Mouse (Mus musculus): ENCODE results near the gene Scube3. TPM values are rescaled to one million over a fixed set of nuclear protein-coding genes. Genes with fewer than 3 reads are reported as not detected.

The Scube3 gene
- polyA plus RNA-seq, 1 experiment from 2014 or later = 8.7 TPM

DNA sequence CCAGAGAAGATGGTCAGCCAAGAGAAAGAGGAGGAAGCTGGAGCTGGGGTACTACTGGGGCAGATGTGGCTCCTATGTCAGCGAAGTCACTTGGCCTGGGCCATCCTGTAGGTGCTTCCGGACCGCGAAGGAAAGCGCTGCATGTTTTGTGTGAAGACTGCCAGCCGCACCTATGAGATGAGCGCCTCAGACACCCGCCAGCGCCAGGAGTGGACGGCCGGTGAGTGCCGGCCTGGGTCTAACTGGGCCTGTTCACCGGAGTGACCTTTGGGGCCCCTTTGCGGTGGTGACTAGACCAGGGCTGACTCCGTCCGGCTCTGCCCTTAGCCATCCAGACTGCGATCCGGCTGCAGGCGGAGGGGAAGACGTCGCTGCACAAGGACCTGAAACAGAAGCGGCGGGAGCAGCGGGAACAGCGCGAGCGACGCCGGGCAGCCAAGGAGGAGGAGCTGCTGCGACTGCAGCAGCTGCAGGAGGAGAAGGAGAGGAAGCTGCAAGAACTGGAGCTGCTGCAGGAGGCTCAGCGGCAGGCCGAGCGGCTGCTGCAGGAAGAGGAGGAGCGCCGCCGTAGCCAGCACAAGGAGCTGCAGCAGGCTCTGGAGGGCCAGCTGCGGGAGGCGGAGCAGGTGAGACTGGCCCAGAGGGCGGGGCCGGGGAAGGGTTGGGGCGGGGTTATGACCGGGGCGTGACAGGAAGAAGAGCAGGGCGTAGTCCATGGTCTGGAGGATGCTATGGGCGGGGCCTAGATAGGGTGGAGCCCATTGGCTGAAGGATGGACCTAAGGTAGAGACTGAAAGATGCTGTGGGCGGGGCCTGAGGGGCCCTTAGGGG is 81.8 kb downstream of the Scube3 start:
- Histone ChIP-seq H3K36me3 (peaks cover 10% of the 10 kb centered on the region), H3K9me3 (no peaks in the 10 kb centered on the region), H3K9ac (replicated peaks) (peak overlapping the region; percentile 81), H3K27me3 (no peaks in the 10 kb centered on the region), H3K4me3 (replicated peaks) (peak overlapping the region; percentile 55), H3K27ac (peak overlapping the region; percentile 88), H3K4me1 (replicated peaks) (peaks cover 21% of the 10 kb centered on the region), H3K4me2 (peak overlapping the region; percentile 95)
- under 1% methylated on average over 46 of the region's 46 CpGs for WGBS
- peak; percentile 70 for ATAC-seq (ENCODE audit: insufficient number of reproducible peaks, insufficient read depth, low FRiP score, low TSS enrichment, low read depth)

Other genes with a start within 250 kb of the Scube3 start
- 19.0 and 21.8 TPM in 2 replicates for gene Anks1, start 232.8 kb upstream of the Scube3 start, polyA plus RNA-seq (2016; fragmentation: Nextera tagmentation; extraction: Ambion mirVana)
- 101 and 115 TPM in 2 replicates for gene Taf11, start 232.3 kb upstream of the Scube3 start, polyA plus RNA-seq (2016; fragmentation: Nextera tagmentation; extraction: Ambion mirVana)
- 1.2 and 1.4 TPM in 2 replicates for gene Tcp11, start 61.5 kb upstream of the Scube3 start, polyA plus RNA-seq (2016; fragmentation: Nextera tagmentation; extraction: Ambion mirVana)
- 51.9 and 54.9 TPM in 2 replicates for gene Zfp523, start 35.0 kb downstream of the Scube3 start, polyA plus RNA-seq (2016; fragmentation: Nextera tagmentation; extraction: Ambion mirVana)
- 11.1 and 12.8 TPM in 2 replicates for gene Def6, start 65.6 kb downstream of the Scube3 start, polyA plus RNA-seq (2016; fragmentation: Nextera tagmentation; extraction: Ambion mirVana)
- gene Ppard, start 90.6 kb downstream of the Scube3 start, polyA plus RNA-seq (2016; fragmentation: Nextera tagmentation; extraction: Ambion mirVana) = 3.2 and 3.5 TPM in 2 replicates
- gene Fance, start 171.4 kb downstream of the Scube3 start, polyA plus RNA-seq (2016; fragmentation: Nextera tagmentation; extraction: Ambion mirVana) = 36.5 and 44.5 TPM in 2 replicates
- gene Rpl10a, start 186.3 kb downstream of the Scube3 start, polyA plus RNA-seq (2016; fragmentation: Nextera tagmentation; extraction: Ambion mirVana) = 535 and 537 TPM in 2 replicates
- 11.3 and 13.2 TPM in 2 replicates for gene Tead3, start 208.7 kb downstream of the Scube3 start, polyA plus RNA-seq (2016; fragmentation: Nextera tagmentation; extraction: Ambion mirVana)
- gene Tulp1, start 223.1 kb downstream of the Scube3 start, polyA plus RNA-seq (2016; fragmentation: Nextera tagmentation; extraction: Ambion mirVana) = 6.3 and 8.6 TPM in 2 replicates

Measured in limb, embryonic 12.5 days (tissue).